Mouse (Mus musculus) layer of hippocampus, postnatal 14 days (tissue): Measurements from ENCODE around the gene Foxp4. TPM values are rescaled to one million over a fixed set of nuclear protein-coding genes. Genes with fewer than 3 reads are reported as not detected.

ENCODE experiments used
- DNase-seq, 2 experiments: peaks; one replicate each; pipeline ENCODE4 v3.0.0; 2021 to 2022; ENCODE audit warnings: low spot score in 2 of 2, mixed read lengths in 1 of 2
- total RNA-seq, 2 experiments: library from RNA; stranded (reverse); gene quantifications; 2 replicates each; pipeline ENCODE4 v1.2.3; 2021

Gene Foxp4
- total RNA-seq, 2 experiments from 2014 or later = 43.4 to 49.1 TPM

GRCm38 (mm10) chr17:47900716-47901115 is 23.7 kb downstream of the Foxp4 start:
- no peak for DNase-seq

DNA sequence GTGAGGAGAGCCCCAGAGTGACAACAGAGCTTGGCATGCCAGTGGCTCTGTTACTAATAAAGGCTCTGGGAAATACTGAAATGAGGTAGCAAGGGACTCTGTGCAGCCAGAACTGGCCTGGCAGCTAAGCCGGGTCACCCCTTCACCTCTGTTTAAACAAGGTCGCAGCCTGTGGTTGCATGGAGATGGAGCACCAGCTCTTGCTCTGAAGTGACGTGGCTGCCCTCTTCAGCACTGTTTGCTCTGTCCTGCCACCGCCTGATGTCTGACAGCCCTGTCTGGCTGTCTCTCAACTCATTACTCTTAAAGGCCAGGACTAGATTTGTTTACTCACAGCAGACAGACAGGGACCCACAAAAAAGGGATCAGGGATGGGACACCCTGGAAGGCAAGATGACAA is 25.3 kb downstream of the Foxp4 start:
- no peak for DNase-seq

DNA sequence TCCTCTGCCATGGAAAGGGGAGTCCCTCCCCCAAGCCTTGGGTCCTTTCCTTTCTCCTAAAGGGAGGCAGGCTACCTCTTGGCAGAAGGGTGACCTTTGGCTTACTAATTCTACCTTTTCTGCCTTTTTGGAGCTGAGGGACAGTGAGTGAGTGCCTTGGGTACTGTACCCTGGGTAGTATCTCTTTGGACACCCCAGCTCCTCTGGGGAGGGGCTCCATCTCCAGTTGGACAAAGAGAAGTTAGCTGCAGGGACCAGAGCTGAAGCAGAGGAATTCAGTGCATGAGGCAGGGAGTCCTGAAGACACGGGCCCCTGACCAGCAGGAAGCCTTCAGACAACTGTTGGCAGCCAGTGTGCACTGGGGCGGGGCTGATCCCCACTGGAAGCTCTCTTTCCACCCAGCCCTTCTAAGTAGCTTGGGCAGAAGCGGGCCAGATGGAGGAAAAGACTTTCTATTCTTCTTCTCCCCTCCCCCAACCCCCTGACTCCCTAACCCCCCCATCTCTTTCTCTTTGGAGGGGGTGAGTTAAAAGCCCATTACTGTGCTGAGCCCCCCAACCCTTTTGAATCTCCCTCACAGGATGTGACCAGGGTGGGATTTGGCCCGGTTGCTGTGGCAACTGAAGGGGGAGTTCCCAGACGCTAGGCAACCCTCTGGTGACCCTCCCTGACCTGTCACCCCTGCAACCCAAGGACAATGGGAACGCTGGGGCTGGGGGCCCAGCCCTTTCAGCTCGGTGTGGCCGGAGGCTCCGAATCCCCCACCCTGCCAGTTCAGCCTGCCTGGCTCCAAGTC is 26.3 kb downstream of the Foxp4 start:
- DNase-seq = no peak

DNA sequence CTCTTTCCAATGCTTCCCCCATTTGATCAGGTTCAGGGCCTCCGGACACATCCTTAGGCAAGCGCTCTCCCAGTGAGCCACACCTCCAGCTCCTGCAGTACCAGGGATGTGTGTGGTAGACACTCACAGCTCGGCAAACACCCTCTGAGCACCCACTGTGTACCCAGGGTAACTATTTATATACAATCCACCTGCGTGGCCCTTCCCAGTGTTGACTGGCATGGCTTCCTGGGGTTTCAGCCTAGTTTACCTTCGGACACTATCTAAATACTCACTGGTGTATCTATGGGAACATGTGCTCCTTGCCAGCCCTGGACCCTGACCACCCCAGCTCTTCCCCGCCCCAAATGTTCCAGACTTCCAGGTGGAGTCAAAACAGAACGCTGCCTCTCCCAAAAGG is 34.7 kb downstream of the Foxp4 start:
- no peak for DNase-seq

GRCm38 (mm10) chr17:47889267-47889666 is 35.2 kb downstream of the Foxp4 start:
- DNase-seq = no peak

DNA sequence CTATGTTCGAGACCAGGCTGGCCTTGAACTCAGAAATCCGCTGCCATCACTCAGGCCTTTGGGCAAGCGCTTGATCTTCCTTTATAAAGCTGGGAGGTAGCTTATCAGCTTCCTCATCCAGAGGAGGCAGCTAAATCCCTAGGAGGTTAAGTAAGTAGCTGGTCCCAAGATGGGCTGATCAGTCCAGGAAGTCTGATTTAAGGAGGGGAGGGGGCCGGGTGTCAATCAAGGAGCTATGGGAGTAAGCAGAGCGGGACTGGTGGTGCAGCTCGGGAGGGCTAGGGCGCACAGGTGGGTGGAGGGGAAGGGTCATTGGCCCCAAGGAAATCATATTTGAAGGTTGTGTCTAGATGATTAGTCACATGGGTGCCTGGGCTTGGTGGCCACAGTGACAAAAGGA is 35.8 kb downstream of the Foxp4 start:
- no peak for DNase-seq

DNA sequence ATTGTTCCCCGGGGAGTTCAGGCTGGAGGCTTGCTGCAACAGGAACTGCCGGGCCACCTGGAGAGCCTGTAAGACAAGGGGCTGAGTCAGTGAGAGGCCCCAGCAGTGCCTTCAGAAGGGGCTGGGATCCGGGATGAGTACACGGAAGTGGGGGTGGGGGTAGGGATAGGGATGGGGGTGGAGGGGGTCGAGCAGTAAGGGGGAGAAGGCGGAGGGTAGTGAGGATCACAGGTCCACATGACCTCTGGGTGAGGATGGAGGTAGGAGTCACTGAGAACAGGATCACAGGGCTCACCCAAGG is 36.3 kb downstream of the Foxp4 start:
- DNase-seq = no peak

DNA sequence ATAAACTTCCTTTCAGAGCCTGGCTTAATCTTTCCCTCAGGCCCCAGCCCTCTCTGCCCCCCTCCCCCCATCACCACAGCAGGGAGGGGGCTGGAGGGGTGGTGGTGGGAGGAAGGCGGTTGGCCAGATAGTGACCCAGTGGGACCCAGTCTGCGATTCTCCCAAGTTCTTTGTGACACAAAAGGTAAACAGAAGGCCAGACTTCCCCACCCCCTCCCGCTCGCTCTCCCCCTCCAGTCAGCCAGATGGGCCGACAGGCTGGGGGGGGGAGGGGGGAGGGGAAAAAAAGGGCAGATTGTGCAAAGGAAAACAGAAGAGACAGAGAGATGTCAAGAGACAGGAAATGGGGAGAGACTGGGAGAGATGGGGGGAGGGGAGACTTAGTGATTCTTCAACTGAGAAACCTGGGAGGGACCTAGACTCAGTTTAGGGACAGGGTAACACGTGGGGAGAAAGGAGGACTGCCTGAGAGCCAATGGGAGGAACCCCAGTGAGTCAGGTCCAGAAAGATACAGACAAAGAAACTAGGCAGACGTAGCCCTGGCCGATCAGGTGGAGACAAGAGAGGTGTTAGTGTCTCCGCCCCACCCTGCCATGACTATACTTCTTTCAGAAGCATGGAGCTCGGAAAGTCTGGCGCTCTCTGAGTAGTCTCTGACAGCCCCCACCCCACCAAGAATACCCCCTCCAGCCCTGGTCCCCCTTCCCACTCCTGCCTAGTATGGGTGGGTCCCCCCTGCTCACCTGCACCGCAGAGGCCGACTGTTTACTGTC is 36.9 kb downstream of the Foxp4 start:
- DNase-seq = no peak

DNA sequence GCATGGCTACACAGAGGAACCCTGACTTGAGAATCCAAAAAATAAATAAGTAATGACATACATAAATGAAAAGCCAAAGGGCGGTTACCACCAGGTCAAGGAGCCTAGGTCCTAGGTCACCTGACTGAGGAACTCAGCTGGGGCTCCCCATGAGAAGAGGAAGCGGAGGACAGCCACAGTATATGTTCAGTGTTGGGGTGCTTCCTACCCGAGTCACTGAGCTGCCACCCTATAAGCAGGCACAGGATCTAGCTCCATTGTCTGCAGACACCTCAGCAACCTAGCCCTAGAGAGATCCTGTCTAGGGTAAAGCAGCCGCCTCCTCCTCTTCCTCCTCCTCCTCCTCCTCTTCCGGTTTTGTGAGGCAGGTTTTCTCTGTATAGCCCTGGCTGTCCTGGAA is 41.3 kb downstream of the Foxp4 start:
- no peak for DNase-seq

- no peak for DNase-seq
Observed at GRCm38 (mm10) chr17:47881330-47881729, 43.1 kb downstream of the Foxp4 start.

DNA sequence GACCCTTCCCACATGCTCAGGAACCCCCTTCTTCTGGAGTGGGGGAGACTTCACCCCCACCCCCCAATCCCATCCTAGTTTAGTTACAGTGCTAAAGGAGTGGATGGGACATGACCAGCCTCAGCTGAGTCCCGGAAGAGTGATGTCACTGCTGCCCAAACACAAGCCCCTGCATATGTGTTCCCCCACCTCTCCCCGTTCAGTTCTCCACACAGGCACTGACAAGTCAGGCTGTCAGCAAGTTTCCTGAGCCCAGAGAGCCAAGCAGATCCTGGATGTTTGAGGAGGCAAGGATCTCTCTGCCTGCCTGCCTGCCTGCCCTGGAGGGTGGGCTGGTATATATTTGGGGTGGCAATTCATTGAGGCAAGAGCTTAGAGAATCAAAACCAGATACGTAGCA is 45.2 kb downstream of the Foxp4 start:
- DNase-seq = no peak

DNA sequence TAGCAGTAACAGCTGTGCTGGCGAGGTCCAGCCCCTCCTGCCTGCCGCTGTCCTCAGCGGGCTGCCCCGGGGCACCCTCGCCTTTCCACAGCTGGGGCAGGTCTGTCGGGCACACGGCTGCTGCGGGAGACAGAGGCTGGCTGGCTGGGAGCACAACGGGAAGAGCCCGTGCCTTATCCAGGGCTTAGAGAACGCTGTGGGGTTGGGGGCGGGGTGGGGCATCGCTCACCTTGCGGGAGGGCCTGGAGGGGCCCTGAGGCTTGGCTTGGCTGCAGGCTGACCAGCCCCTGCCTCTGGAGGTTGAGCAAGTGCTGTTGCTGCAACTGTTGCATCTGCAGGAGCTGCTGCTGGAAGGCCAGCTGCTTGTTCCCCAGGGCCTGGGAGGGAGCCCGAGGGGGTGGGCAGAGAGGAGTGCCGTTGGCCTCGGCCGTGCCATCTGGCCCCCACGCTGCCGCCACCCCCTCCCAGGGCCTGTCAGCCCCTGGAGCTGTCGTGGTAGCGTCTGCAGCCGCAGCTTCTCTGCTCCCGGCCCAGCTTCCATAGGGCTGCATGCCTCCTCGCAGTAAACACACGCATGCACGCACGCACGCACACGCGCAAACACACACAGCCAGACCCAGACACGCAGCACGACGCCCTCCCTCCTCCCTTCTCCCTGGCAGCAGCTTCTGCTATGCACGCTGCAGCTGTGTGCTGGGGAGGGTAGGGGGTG is 45.9 kb downstream of the Foxp4 start:
- DNase-seq = peak; percentile 64 to 71

DNA sequence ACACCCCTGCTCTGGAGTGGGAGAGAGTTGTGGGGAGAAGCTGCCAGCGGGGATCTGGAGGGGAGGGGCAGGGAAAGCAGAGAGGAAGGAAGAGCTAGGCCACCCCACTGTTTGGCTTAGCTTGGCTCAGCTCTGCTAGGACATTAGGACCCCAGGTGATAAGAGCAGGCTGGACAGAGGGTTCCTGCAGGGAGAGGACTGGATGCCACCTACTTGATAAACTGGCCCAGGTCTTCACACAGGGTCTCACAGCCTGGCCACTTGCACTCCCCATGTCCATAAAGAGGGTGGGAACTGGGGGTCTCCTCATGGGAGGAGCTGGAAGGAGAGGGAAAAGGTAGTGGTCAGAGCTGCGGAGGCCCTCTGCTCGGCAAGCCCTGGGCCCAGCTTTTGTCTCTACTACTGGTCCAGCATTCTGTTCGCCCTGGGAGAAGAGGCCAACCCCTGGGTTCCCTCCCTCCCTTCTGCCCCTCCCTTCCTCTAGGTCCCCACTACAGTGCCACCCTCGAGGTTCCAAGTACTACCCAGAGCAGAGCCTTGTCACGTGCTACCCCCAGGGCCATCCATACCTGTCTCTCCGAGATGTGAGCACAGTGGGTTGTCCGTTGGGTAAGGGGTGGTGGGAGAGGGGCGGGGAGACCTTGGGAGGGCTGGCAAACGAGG is 46.6 kb downstream of the Foxp4 start:
- DNase-seq = no peak

GRCm38 (mm10) chr17:47876776-47877714 is 47.4 kb downstream of the Foxp4 start:
- DNase-seq = no peak

GRCm38 (mm10) chr17:47873341-47873791 is 51.1 kb downstream of the Foxp4 start:
- DNase-seq = peak; percentile 90 to 93

DNA sequence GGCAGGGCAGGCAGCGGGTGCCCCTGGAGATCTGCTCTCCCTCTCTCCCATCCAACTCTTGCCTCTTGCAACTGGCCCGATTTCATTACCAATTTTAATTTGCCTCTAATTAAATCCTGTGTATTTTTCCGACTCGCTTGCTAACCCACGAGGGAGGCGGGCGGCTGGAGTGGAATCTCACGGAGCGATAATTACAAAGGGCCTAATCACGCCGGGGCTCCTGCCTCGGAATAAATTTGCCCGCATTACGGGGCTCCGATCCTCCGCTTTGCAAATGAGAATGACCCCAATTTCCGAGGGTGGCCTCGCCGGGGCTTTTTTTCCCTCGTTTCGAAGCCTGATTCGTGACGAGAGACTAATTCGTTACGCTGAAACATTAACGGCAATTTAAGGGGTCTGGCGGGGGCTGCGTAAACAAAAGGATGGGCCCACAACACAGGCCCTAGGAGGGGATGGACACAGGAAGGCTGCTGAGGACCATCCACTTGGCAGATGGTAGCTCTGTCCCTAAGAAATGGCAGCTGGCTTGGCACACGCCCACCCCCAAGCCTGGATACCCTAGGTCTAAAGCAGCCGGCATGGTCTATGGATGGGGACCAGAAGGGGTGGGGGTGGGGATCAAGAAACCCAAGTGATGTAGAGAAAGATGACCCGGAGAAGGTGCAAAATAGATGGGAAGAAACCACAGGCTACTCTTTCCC is 52.0 kb downstream of the Foxp4 start:
- no peak for DNase-seq

- no peak for DNase-seq
Observed at GRCm38 (mm10) chr17:47869874-47870273, 54.6 kb downstream of the Foxp4 start.

DNA sequence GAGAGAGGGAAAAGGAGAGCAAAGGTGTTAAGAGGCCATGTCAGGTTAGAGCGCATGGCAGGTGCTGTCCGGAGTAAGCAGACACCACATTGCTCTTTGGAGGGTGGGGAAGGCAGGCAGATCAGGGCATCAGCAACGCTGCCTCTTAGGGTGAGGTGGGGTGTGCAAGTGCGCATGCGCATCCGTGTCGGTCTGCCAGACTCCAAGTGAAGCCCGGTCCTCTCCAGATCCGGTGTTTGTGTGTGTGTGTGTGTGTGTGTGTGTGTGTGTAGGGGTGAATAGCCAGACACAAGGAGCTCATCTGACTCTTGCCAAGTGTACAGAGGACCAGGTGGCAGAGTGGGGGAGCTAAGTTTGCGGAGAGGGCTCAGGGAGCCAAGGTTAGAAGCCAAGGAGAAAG is 58.4 kb downstream of the Foxp4 start:
- no peak for DNase-seq

GRCm38 (mm10) chr17:47864496-47864895 is 59.9 kb downstream of the Foxp4 start:
- DNase-seq = peak; percentile 79 to 81

- no peak for DNase-seq
Observed at GRCm38 (mm10) chr17:47863437-47863836, 61.0 kb downstream of the Foxp4 start.
